Mouse (Mus musculus) E14TG2a.4 (cell line): ENCODE measurements around the gene Nudcd2.
"Not testable (repeated sequence)": the region's sequence is repeated elsewhere in the genome, so short reads cannot be mapped to it uniquely, and the experiment has no call there.

Source experiments
- CTCF ChIP-seq: conservative IDR thresholded peaks from 2 replicates; pipeline ENCODE4 v1.5.1; 2014; ENCODE audit warnings: low read length
- POU5F1 ChIP-seq: IDR thresholded peaks from 2 replicates; pipeline ENCODE4 v1.6.1; 2014; ENCODE audit warnings: low read length, borderline replicate concordance

- not testable (repeated sequence) for TF ChIP-seq CTCF, POU5F1
These were observed 23.6 kb upstream of the Nudcd2 start for GRCm38 (mm10) chr11:40709899-40710298.
